Mouse (Mus musculus): ENCODE measurements at regions not wholly inside any gene's neighbourhood (a gene's known extent, or its start where the extent isn't known, plus 50 kb on each side); places are given as distances from the start of the nearest gene placed in this dataset.
A peak's percentile ranks its signal among the peaks of the same experiment; 100 is the strongest.

DNA sequence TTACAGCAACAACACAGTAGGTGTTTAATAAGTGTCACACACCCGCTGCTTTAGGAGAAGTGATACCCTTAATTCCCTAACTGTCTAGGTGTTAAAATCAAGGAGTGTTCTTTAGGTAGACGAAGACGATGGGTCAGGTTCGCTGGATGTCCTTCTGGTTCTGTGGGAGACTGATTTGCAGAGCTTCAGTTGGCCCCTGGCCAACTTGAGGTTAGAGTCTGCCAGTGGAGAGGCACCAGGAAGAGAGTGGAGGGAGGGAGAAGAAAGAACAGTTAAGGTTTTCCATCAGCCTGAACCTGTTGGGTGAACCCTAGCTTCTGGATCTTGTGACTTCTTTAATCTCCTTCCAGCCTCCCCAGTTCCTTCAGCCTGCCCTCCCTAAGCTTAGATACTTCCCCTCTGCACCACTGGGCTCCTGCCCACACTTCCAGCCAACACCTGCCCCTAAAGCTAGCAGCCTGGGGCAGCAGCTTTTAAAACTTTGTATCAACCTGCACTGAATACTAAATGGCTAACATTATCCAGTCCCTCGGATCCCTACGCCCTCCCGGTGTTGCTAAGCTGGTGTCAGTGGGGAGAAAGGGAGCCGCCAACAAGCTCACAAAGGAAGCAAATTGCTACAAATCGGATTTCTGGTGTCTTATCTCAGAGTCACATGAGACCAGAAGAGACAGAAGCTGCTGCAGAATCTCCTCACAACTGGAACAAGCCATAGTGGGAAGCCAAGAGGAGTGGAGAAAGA is 62.1 kb upstream of the Adgrl1 start:
- DNase-seq, result peak in 1 of 2 experiments; percentile 4

DNA sequence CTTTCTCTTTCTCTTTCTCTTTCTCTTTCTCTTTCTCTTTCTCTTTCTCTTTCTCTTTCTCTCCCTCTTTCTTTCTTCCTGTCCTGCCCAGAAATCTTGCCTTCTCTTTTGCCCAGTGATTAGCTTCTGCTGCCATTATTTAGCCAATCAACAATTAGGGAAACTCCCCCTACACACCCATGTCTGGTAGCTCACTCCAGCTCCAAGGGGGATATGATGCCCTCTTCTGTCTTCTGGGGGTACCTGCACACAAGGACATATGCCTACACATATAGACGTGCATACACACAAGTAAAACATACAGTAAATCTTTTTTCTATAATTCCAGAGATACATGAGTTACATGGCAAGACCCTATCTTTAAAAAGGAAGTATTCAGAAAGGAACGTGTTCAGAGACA is 70.1 kb upstream of the Adgrl1 start:
- no peak for DNase-seq

DNA sequence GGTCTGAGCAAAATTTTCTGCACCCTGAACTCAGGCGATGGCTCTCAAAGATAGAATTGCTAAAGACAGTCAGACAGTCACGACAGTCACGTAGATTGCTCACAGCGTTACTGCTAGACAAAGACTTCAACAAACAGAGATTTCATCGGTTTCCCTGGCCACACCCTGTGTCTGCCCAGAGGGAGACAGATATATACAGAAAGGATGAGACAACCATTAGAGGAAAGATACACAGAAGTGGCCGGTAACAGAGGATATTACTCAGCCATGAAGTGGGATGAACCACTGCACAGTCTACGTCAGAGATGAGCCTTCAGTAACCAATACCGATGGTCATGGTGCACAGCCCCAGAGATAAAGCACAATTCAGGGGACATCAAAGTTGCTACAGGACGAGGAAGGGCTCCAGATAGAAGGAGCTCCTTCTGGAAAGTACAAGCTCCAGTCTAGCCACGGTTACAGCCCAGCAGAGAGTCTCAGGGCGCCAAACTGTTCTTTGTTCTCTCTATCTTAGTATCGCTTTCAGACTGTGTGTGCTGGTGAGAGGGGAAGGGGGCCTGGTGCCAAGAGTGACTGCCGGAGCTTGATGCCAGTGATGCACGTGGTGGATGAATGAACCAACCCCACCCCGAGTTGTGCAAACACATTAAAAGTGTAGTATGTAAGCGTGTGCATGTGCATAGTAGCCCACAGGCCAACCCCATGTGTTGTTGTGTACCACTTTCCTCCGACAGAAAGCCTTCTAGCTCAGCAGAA is 74.8 kb upstream of the Adgrl1 start:
- no peak for DNase-seq

DNA sequence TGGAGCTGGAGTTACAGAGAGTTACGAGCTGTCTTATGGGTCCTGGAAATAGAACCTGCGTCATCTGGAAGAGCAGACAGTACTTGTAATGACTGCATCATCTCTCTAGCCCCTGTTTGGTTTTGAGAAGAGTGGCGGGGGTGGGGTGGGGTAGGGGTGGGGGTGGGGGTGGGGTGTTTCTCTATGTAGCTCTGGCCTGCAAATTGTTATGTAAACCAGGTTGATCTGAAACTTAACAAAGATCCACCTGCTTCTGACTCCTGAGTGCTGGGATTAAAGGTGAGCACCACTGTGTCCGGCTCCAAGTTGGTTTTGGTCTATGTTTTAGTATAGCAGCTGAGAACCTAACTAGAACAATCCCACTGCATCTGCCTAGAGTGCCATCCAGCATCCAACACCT is 78.0 kb upstream of the Adgre5 start:
- no peak for DNase-seq

DNA sequence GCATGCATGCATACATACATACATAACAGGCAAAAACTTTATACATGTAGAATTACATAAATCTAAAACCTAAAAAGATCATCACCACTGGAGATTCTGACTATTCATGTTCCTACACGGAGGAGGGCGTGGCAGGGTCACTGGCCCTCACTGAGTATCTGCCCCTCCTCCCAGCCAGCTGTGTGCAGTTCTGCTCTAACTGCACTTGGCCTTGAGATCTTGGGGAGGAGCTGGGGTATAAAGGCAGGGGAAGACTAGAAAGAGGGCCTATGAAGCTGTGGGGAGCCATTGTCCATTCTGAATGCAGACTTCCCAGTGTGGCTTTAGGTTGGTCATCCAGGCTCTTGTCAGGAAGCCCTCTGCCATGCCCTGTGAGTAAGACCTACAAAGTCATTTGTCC is 69.5 kb upstream of the Adgre5 start:
- no peak for DNase-seq

DNA sequence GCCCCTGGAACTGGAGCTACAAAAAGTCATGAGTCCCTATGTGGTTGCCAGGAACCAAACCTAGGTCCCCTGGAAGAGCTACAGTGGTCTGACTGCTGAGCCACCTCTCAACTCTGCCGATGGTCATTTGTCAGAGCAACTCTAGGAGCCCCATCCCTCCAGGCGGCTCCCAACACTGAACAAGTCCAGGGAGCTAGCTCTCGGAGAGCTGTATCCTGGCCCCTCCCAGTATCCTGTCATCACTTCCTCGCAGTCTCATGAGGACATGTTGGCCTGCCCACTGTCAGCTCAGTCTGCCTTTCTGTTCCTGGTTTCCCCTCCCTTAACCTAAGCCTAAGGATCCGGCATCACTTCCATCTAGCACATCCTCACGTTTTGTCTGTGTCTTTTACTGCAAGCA is 64.5 kb upstream of the Adgre5 start:
- DNase-seq, result no peak

DNA sequence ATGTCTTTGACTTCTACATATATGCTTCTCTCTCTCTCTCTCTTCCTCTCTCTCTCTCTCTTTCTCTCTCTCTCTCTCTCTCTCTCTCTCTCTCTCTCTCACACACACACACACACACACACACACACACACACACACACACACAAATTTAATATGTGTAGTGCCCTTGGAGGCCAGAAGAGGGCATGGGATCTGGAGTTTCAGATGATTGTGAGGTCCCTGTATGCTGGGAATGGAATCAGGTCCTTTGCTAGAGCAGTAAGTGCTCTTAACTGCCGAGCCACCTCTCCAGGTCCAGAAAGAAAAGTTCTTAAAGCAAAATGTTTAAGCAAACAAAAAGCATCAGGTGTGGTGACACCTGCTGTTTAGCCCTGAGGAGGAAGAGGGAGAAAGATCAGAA is 62.2 kb upstream of the Adgre5 start:
- DNase-seq, result peak in 1 of 2 experiments; percentile 16

DNA sequence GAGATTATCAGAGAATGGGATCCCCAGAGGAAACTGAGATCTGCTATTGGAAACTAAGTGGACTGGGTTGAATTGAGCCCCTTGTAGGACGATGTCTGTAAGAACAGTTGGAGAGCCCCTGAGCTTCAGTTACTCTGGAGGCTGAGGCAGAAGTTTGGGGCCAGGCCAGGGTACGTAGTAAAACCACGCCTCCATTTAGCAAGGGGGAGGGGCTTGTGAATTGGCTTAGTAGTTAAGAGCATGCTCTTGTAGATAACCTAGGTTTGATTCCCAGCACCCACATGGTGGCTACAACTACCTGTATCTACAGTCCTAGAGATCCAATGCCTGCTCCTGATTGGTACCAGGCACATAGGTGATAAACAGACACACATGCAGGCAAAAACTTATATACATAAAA is 61.4 kb upstream of the Adgre5 start:
- DNase-seq, result no peak

DNA sequence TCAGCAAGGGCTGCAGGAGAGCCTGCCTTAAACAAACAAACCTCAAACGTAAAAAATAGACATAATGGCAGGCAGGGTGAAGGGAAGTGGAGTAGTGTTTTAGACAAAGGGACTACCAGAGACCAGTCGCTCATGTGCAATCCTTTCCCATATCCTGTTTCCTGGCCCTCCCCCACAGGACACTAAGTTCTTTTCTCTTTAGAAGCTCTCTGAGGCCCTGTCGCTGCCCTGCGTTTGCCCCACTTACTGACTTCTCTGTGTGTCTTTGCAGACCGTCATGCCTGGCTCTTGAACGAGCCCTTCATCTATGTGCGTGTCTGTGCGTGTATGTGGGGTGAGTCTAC is 58.5 kb upstream of the Adgre5 start:
- DNase-seq, result no peak

DNA sequence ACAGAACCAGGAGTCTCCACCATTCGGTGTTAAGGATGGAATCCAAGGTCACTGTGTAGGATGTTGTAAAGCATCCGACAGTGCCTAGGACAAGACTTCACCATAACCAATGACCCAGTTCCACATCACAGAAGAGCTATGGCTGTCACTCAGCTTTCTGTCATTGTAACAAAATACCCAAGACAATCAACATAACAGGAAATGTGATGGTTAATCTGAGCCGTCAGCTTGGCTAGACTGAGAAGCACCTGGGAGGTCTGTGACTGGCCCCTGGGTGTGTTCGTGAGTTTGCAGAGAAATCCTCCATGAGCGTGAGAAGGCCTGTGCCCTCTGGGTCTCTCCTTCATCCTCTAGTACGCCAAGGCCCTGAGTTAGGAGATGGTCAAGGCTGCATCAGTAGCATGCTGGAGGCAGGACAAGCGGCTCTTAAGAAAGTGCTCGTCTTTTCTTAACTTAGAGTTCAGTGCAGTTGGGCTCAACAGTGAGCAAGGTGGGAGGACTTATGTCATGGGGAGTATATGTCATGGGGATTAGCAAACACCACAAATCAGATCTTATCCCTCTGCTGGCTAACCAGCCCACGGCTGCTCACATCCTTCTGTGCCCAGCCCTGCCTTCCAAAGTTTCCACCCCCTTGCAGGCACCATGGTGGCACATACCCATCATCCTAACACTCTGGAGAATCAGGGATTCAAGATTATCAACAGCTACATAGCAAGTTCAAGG is 57.9 kb upstream of the Adgre5 start:
- DNase-seq, result no peak

DNA sequence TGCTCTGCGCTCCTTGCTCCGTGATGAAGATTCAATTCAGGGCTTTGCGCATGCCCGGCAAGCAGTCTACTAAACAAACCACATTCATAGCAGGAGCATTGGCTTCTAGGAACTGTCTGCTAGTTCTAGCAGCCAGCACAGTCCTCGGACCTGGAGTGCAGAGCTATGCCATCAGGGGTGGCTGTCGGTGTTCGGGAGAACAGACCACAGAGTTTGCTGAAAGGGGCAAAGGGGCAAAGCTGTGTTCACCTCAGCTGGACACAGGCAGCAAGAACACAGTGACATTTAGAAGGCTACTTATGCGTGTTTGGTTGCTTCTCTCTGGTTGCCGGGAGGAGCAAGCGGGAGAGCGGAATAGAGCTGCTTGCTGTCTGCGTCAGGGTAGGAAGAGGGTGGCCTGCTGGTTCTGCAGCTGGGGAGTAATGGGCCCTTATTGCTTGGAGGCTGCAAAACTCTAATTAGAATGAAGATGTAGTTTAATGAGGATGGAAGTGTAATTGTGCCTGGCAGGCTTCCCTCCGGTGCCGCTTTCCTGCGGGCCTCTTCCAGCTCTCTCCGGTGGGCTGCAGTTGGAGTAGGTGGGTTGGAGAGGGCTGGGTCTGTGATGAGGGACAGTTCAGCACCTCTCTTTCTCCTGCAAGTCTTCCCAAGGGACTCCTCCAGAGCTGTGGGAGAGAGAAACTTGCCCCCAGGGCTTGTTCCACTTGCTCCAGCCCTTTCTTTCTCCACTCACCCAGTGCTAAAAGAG is 52.5 kb upstream of the Adgre5 start:
- no peak for DNase-seq

All from cerebellum, adult 18-20 months (tissue).